Mouse (Mus musculus) adrenal gland, adult 2 months (tissue): ENCODE results near the gene Apoc4. TPM values are rescaled to one million over a fixed set of nuclear protein-coding genes. Genes with fewer than 3 reads are reported as not detected.

Experiments
- DNase-seq: peaks from one replicate; pipeline ENCODE4 v3.0.0; 2021
- polyA plus RNA-seq: library from polyadenylated mRNA; depleted of rRNA; stranded (reverse); fragments of >200 nt; gene quantifications from 2 replicates; pipeline ENCODE4 v1.2.3, GENCODE M21; 2012
- total RNA-seq, 2 experiments: library from RNA; stranded (reverse); gene quantifications; 2 replicates each; pipeline ENCODE4 v1.2.3; 2021

The Apoc4 gene
- total and polyA plus RNA-seq, 3 experiments, result 40.7 to 204 (median 181) TPM

GRCm38 (mm10) chr7:19677872-19678271 lies 3.4 kb downstream of the Apoc4 start, which contains the start of gene Apoc2:
Gene Apoc2 (minus strand): TSS chr7:19677941.
- no peak for DNase-seq

GRCm38 (mm10) chr7:19676662-19677061 lies 4.6 kb downstream of the Apoc4 start:
- DNase-seq, result no peak

- no peak for DNase-seq
Observed at GRCm38 (mm10) chr7:19675824-19676223, 5.5 kb downstream of the Apoc4 start.

GRCm38 (mm10) chr7:19673083-19673699 lies 8.1 kb downstream of the Apoc4 start:
- no peak for DNase-seq

- DNase-seq, result no peak
Observed at GRCm38 (mm10) chr7:19671511-19671910, 9.8 kb downstream of the Apoc4 start.

GRCm38 (mm10) chr7:19668947-19669721 lies 12.1 kb downstream of the Apoc4 start:
- DNase-seq, result peak; percentile 93

GRCm38 (mm10) chr7:19667434-19667833 lies 13.8 kb downstream of the Apoc4 start:
- DNase-seq, result no peak

GRCm38 (mm10) chr7:19666750-19667149 lies 14.5 kb downstream of the Apoc4 start:
- no peak for DNase-seq

GRCm38 (mm10) chr7:19664955-19665841 lies 16.1 kb downstream of the Apoc4 start, which contains the start of gene Clptm1:
Gene Clptm1 (minus strand): TSS chr7:19665033.
- peak; percentile 98 for DNase-seq

GRCm38 (mm10) chr7:19664455-19664954 lies 16.8 kb downstream of the Apoc4 start:
- DNase-seq, result no peak

GRCm38 (mm10) chr7:19663940-19664339 lies 17.3 kb downstream of the Apoc4 start:
- no peak for DNase-seq

GRCm38 (mm10) chr7:19652614-19653013 lies 28.7 kb downstream of the Apoc4 start:
- no peak for DNase-seq

GRCm38 (mm10) chr7:19651063-19651786 lies 30.1 kb downstream of the Apoc4 start:
- no peak for DNase-seq

- DNase-seq, result no peak
Observed at GRCm38 (mm10) chr7:19641223-19641622, 40.1 kb downstream of the Apoc4 start.

- DNase-seq, result peak; percentile 49
Observed at GRCm38 (mm10) chr7:19635074-19635827, 46.0 kb downstream of the Apoc4 start.

GRCm38 (mm10) chr7:19634591-19634990 lies 46.7 kb downstream of the Apoc4 start:
- DNase-seq, result peak; percentile 93

GRCm38 (mm10) chr7:19633855-19634254 lies 47.4 kb downstream of the Apoc4 start:
- no peak for DNase-seq

- no peak for DNase-seq
Observed at GRCm38 (mm10) chr7:19633197-19633596, 48.1 kb downstream of the Apoc4 start.

- no peak for DNase-seq
Observed at GRCm38 (mm10) chr7:19632720-19633119, 48.6 kb downstream of the Apoc4 start.

- no peak for DNase-seq
Observed at GRCm38 (mm10) chr7:19632275-19632674, 49.0 kb downstream of the Apoc4 start.

GRCm38 (mm10) chr7:19629361-19629734 lies 51.9 kb downstream of the Apoc4 start, which contains the start of gene Relb:
Gene Relb (minus strand): TSS chr7:19629438.
- peak; percentile 94 for DNase-seq
